Mouse (Mus musculus): ENCODE results near the gene Elk3.

The Elk3 gene

GRCm38 (mm10) chr10:93331543-93331942 is 20.6 kb upstream of the Elk3 start:
- no peak for DNase-seq (ENCODE audit: low read depth, low spot score)

GRCm38 (mm10) chr10:93328321-93328720 is 17.4 kb upstream of the Elk3 start:
- DNase-seq (ENCODE audit: low read depth, low spot score) = no peak

GRCm38 (mm10) chr10:93327187-93327586 is 16.3 kb upstream of the Elk3 start:
- no peak for DNase-seq (ENCODE audit: low read depth, low spot score)

- DNase-seq (ENCODE audit: low read depth, low spot score) = no peak
Measured at GRCm38 (mm10) chr10:93326741-93327100, 15.8 kb upstream of the Elk3 start.

- no peak for DNase-seq (ENCODE audit: low read depth, low spot score)
Measured at GRCm38 (mm10) chr10:93325804-93326740, 15.1 kb upstream of the Elk3 start.

GRCm38 (mm10) chr10:93325369-93325768 is 14.4 kb upstream of the Elk3 start:
- DNase-seq (ENCODE audit: low read depth, low spot score) = no peak

GRCm38 (mm10) chr10:93324438-93324837 is 13.5 kb upstream of the Elk3 start:
- DNase-seq (ENCODE audit: low read depth, low spot score) = no peak

GRCm38 (mm10) chr10:93323659-93324058 is 12.7 kb upstream of the Elk3 start:
- DNase-seq (ENCODE audit: low read depth, low spot score) = no peak

- no peak for DNase-seq (ENCODE audit: low read depth, low spot score)
Measured at GRCm38 (mm10) chr10:93321763-93322162, 10.8 kb upstream of the Elk3 start.

- no peak for DNase-seq (ENCODE audit: low read depth, low spot score)
Measured at GRCm38 (mm10) chr10:93320148-93320547, 9.2 kb upstream of the Elk3 start.

- DNase-seq (ENCODE audit: low read depth, low spot score) = no peak
Measured at GRCm38 (mm10) chr10:93319526-93320063, 8.7 kb upstream of the Elk3 start.

- no peak for DNase-seq (ENCODE audit: low read depth, low spot score)
Measured at GRCm38 (mm10) chr10:93316909-93317308, 6.0 kb upstream of the Elk3 start.

GRCm38 (mm10) chr10:93311576-93311975 is 641 bp upstream of the Elk3 start:
- DNase-seq (ENCODE audit: low read depth, low spot score) = no peak

GRCm38 (mm10) chr10:93309934-93310621 is 857 bp downstream of the Elk3 start:
- DNase-seq (ENCODE audit: low read depth, low spot score) = no peak

- DNase-seq (ENCODE audit: low read depth, low spot score) = no peak
Measured at GRCm38 (mm10) chr10:93309131-93309933, 1.6 kb downstream of the Elk3 start.

- no peak for DNase-seq (ENCODE audit: low read depth, low spot score)
Measured at GRCm38 (mm10) chr10:93306367-93306766, 4.6 kb downstream of the Elk3 start.

- DNase-seq (ENCODE audit: low read depth, low spot score) = no peak
Measured at GRCm38 (mm10) chr10:93305946-93306345, 5.0 kb downstream of the Elk3 start.

- DNase-seq (ENCODE audit: low read depth, low spot score) = no peak
Measured at GRCm38 (mm10) chr10:93303231-93303630, 7.7 kb downstream of the Elk3 start.

GRCm38 (mm10) chr10:93301831-93302230 is 9.1 kb downstream of the Elk3 start:
- no peak for DNase-seq (ENCODE audit: low read depth, low spot score)

GRCm38 (mm10) chr10:93298208-93298607 is 12.7 kb downstream of the Elk3 start:
- no peak for DNase-seq (ENCODE audit: low read depth, low spot score)

- no peak for DNase-seq (ENCODE audit: low read depth, low spot score)
Measured at GRCm38 (mm10) chr10:93297774-93298173, 13.2 kb downstream of the Elk3 start.
